Mouse (Mus musculus) megakaryocyte, adult 5-6 weeks (primary cell): ENCODE measurements at regions not wholly inside any gene's neighbourhood (a gene's known extent, or its start where the extent isn't known, plus 50 kb on each side); places are given as distances from the start of the nearest gene placed in this dataset.

ENCODE experiments used
- ATAC-seq: 2 replicates; pipeline ENCODE4 v1.8.0; 2016; ENCODE audit warnings: mild to moderate bottlenecking, inconsistent platforms; ENCODE audit not compliant: poor library complexity, severe bottlenecking

DNA sequence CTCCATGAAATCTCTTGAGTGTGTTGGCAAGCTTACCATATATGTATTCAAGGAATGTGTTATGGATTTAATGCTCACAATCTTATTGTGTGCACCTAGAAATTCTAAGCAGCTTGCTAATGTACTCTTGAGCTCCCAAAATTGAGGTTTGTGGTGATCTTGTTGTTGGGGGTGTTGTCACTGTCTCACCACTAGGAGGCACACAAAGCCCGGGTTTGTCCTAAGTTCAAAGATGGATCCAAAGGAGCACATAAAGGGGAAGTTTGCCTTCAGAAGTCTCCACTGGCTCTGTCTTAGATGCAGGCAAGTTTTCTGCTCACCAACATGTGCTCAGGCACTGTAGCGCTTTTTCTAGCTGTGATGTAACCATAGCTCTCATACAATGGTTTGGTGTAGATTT lies 151.8 kb downstream of the Mrgpra4 start:
- no peak for ATAC-seq

GRCm38 (mm10) chr7:47781373-47781772 lies 180.2 kb upstream of the Mrgpra3 start:
- no peak for ATAC-seq

- ATAC-seq, result no peak
Measured at GRCm38 (mm10) chr7:47747528-47747927, 146.4 kb upstream of the Mrgpra3 start.

- peak; percentile 68; the same call in 1 of the 2 replicates for ATAC-seq
Measured at GRCm38 (mm10) chr7:47740064-47740463, 138.9 kb upstream of the Mrgpra3 start.

- ATAC-seq, result peak; percentile 87
Measured at GRCm38 (mm10) chr7:47691121-47691520, 89.9 kb upstream of the Mrgpra3 start.

GRCm38 (mm10) chr7:47676999-47677398 lies 75.8 kb upstream of the Mrgpra3 start:
- peak; percentile 59 for ATAC-seq
